Mouse (Mus musculus): ENCODE results near the gene Dag1.

- TF ChIP-seq CTCF (IDR thresholded peaks at IDR 0.05; ENCODE audit: low read depth), result no peak
- TF ChIP-seq EP300 (optimal IDR thresholded peaks at IDR 0.05), result no peak
Observed at GRCm38 (mm10) chr9:108223633-108224032, 40.1 kb downstream of the Dag1 start.

Data from stomach, postnatal 0 days (tissue).